Mouse (Mus musculus): Measurements from ENCODE around the gene Stil. TPM values are rescaled to one million over a fixed set of nuclear protein-coding genes. Genes with fewer than 3 reads are reported as not detected.

Stil gene
- polyA plus RNA-seq, 1 experiment = 6.4 TPM

DNA sequence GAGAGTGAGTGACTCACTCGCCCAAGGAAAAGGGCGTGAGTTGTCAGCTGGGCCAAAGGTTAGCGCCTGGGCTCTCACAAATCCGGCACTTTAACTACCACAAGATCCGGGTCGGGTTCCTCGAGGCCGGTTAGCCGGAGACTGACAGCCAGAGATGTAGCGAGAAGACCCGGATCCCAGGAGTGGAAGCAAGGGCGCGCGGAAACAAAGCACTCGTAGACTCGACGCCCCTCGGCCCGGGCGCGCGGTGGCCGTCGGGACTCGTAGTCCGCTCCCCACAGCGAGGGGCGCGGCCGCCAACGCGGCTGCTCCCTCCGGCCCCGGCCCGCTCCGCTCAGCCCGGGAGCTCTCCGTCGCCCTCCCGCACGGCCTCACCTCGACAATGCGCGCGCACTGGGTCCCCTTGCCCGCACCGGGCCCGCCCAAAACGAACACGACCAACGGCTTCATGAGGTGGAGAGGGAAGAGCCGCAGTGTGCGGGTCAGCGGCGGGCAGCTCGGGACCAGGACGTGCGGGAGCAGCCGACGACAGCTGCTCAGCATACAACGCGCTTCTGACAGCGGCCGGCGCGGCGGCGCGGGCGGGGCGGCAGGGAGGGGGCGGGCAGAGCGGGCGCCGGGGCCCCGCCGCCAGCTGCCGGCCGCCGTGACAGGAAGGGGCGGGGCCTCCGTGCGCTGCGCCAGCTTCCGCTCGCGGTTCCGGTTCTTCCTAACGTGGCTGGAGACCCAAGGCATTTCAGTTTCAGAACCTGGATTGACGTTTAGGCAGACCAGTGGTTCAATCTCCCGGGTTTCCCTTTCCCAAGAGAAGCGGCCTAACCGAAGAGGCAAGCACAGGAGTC, 13.1 kb upstream of the Stil start, which contains the start of gene Cmpk1:
Gene Cmpk1 (minus strand): TSS at position 651 of the 842 bp plus-strand sequence.
- DNase-seq (ENCODE audit: low read depth) = peak; percentile 94
- TF ChIP-seq POLR2A (IDR thresholded peaks at IDR 0.05; ENCODE audit: borderline replicate concordance, extremely low read depth, insufficient read depth, insufficient read length, poor library complexity, severe bottlenecking) = peak; percentile 59
- TF ChIP-seq CTCF (IDR thresholded peaks at IDR 0.05; ENCODE audit: borderline replicate concordance, extremely low read depth, insufficient read depth, insufficient read length) = no peak

DNA sequence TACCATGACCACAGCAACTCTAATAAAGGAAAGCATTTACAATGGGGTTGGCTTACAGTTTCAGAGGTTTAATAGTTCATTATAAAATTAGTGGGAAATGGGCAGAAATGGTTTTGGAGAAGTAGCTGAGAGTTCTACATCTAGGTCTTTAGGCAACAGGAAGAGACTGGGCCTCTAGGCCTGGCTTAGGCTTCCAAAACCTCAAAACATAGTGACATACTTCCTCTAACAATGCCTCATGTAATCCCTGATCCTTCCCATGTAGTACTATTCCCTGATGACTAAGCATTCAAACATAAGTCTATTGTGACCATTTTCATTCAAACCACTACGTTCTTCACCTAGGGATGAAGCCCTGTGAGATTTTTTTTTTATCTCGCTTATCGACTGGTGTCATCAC, 5.7 kb upstream of the Stil start:
- DNase-seq (ENCODE audit: low read depth) = no peak
- no peak for TF ChIP-seq POLR2A (IDR thresholded peaks at IDR 0.05; ENCODE audit: borderline replicate concordance, extremely low read depth, insufficient read depth, insufficient read length, poor library complexity, severe bottlenecking)
- no peak for TF ChIP-seq CTCF (IDR thresholded peaks at IDR 0.05; ENCODE audit: borderline replicate concordance, extremely low read depth, insufficient read depth, insufficient read length)

DNA sequence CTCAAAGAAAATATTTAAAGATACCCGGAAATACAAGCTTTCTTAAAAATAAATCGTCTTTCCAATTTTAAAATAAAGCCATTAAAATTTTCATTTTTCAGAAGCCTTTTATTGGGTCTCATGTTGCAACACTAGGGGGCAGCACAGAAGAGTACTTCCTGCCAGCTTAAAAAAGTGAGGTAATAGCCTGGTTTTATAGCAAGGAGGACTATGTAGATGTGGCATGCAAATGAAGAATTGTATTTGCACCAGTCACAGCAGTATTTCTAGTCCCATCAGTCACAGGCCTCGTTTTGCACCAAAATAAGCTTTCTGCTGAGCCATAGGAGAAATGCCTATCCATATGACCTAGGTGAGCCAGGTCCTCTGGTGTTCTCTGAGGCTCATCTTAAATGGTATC, 2.9 kb upstream of the Stil start:
- TF ChIP-seq CTCF (IDR thresholded peaks at IDR 0.05; ENCODE audit: borderline replicate concordance, extremely low read depth, insufficient read depth, insufficient read length) (peak; percentile 33; the same call in 1 of the 2 replicates), POLR2A (IDR thresholded peaks at IDR 0.05; ENCODE audit: borderline replicate concordance, extremely low read depth, insufficient read depth, insufficient read length, poor library complexity, severe bottlenecking) (no peak)
- DNase-seq (ENCODE audit: low read depth) = peak; percentile 40

GRCm38 (mm10) chr4:114999445-114999772, 550 bp upstream of the Stil start:
- TF ChIP-seq CTCF (IDR thresholded peaks at IDR 0.05; ENCODE audit: borderline replicate concordance, extremely low read depth, insufficient read depth, insufficient read length) (no peak), POLR2A (IDR thresholded peaks at IDR 0.05; ENCODE audit: borderline replicate concordance, extremely low read depth, insufficient read depth, insufficient read length, poor library complexity, severe bottlenecking) (no peak)
- DNase-seq (ENCODE audit: low read depth) = no peak

- TF ChIP-seq CTCF (IDR thresholded peaks at IDR 0.05; ENCODE audit: borderline replicate concordance, extremely low read depth, insufficient read depth, insufficient read length) (no peak), POLR2A (IDR thresholded peaks at IDR 0.05; ENCODE audit: borderline replicate concordance, extremely low read depth, insufficient read depth, insufficient read length, poor library complexity, severe bottlenecking) (no peak)
- peak; percentile 21 for DNase-seq (ENCODE audit: low read depth)
Observed at GRCm38 (mm10) chr4:115000429-115000795, 453 bp downstream of the Stil start.

- TF ChIP-seq POLR2A (IDR thresholded peaks at IDR 0.05; ENCODE audit: borderline replicate concordance, extremely low read depth, insufficient read depth, insufficient read length, poor library complexity, severe bottlenecking) = no peak
- TF ChIP-seq CTCF (IDR thresholded peaks at IDR 0.05; ENCODE audit: borderline replicate concordance, extremely low read depth, insufficient read depth, insufficient read length) = no peak
- no peak for DNase-seq (ENCODE audit: low read depth)
Observed at GRCm38 (mm10) chr4:115014276-115014675, 14.3 kb downstream of the Stil start.

GRCm38 (mm10) chr4:115019997-115020396, 20.0 kb downstream of the Stil start:
- DNase-seq (ENCODE audit: low read depth) = no peak
- TF ChIP-seq POLR2A (IDR thresholded peaks at IDR 0.05; ENCODE audit: borderline replicate concordance, extremely low read depth, insufficient read depth, insufficient read length, poor library complexity, severe bottlenecking) = no peak
- TF ChIP-seq CTCF (IDR thresholded peaks at IDR 0.05; ENCODE audit: borderline replicate concordance, extremely low read depth, insufficient read depth, insufficient read length) = no peak

DNA sequence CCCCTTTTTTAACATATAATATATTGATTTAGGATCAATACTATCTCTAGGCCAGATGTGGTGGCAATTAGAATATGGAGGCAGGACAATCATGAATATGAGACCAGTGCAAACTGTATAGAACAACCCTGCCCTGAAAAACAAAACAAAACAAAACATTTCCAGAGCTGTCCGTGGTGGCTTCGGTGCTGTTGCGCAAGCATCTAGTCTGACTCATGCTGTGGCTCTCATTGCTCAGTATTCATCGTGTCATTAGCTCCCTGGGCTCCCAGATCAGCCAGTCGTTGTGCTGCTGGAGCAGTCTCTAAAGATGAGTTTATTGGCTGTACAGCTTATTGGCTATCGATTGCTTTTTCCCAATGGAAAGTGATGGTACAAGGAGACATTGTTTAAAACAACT, 35.1 kb downstream of the Stil start:
- no peak for DNase-seq (ENCODE audit: low read depth)
- TF ChIP-seq POLR2A (IDR thresholded peaks at IDR 0.05; ENCODE audit: borderline replicate concordance, extremely low read depth, insufficient read depth, insufficient read length, poor library complexity, severe bottlenecking) = no peak
- no peak for TF ChIP-seq CTCF (IDR thresholded peaks at IDR 0.05; ENCODE audit: borderline replicate concordance, extremely low read depth, insufficient read depth, insufficient read length)

GRCm38 (mm10) chr4:115038242-115038641, 38.3 kb downstream of the Stil start:
- DNase-seq (ENCODE audit: low read depth) = peak; percentile 80
- TF ChIP-seq CTCF (IDR thresholded peaks at IDR 0.05; ENCODE audit: borderline replicate concordance, extremely low read depth, insufficient read depth, insufficient read length) (peak; percentile 82; the same call in 1 of the 2 replicates), POLR2A (IDR thresholded peaks at IDR 0.05; ENCODE audit: borderline replicate concordance, extremely low read depth, insufficient read depth, insufficient read length, poor library complexity, severe bottlenecking) (no peak)

DNA sequence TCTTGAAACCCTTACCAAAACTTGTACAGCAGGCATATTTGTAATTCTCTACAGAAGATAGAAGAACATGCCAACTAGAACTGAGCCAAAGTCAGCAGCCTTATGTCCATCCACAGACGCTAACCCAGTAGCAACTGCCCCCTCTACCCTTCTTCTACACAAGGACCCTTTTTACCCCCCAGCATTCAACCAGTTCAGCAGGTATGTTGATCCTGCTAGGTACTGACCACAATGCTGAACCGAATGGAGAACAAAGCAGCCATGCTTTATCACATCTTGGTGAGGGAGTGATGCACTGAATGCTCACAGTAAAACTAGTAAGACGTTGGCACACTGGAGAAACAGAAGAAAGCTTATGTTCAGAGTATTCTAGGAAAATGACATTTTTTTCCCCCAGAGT, 45.7 kb downstream of the Stil start:
- TF ChIP-seq POLR2A (IDR thresholded peaks at IDR 0.05; ENCODE audit: borderline replicate concordance, extremely low read depth, insufficient read depth, insufficient read length, poor library complexity, severe bottlenecking) = no peak
- no peak for TF ChIP-seq CTCF (IDR thresholded peaks at IDR 0.05; ENCODE audit: borderline replicate concordance, extremely low read depth, insufficient read depth, insufficient read length)
- DNase-seq (ENCODE audit: low read depth) = no peak

DNA sequence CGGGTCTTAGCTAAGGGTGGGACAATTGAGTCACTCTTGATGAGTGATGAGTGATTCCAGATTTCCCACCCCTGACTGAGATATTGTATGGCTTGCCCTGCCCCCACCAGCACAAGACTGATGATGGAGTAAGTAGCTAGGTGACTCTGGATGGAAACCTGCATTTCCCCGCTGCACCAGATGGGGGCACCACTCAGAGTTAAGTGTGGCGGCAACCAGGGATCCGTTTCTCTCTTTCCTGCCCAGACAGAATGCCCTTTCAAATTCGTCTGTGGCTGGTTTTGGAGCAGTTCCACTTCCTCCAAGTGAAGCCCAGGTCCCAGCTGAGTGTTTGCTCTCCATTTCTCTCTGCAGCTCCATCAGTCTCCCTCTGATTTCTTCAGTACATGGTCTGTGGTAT, 47.8 kb downstream of the Stil start:
- peak; percentile 63 for TF ChIP-seq CTCF (IDR thresholded peaks at IDR 0.05; ENCODE audit: borderline replicate concordance, extremely low read depth, insufficient read depth, insufficient read length)
- no peak for TF ChIP-seq POLR2A (IDR thresholded peaks at IDR 0.05; ENCODE audit: borderline replicate concordance, extremely low read depth, insufficient read depth, insufficient read length, poor library complexity, severe bottlenecking)
- peak; percentile 43 for DNase-seq (ENCODE audit: low read depth)

DNA sequence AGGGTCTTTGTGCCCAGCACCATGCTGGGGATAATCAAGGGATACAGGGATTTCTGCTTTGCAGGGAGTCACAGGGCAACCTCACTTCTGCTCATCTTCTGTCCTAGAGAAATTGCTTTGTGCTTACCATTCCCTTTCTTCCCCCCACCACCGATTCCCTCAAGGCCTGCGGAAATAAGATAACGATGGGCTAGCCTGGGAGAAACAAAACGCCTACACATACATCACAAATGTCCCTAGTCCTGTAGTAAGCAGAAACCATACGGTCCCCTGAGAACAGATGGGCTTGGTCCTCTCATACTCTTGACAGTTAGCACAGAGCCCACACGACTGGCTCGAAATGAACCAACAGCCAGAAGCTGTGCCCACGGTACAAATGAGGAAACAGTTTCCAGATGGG, 48.2 kb downstream of the Stil start:
- DNase-seq (ENCODE audit: low read depth) = no peak
- TF ChIP-seq CTCF (IDR thresholded peaks at IDR 0.05; ENCODE audit: borderline replicate concordance, extremely low read depth, insufficient read depth, insufficient read length) (no peak), POLR2A (IDR thresholded peaks at IDR 0.05; ENCODE audit: borderline replicate concordance, extremely low read depth, insufficient read depth, insufficient read length, poor library complexity, severe bottlenecking) (no peak)

All from brain, embryonic 14.5 days (tissue).